Mouse (Mus musculus) liver, adult 2 months (tissue): ENCODE measurements around the gene Abtb1.

ENCODE experiments used
- CTCF ChIP-seq: fragments of 200-500 bp; IDR thresholded peaks from 2 replicates; pipeline ENCODE4 v1.5.1; 2011; ENCODE audit warnings: low read depth, low read length, control low read depth
- POLR2A ChIP-seq: fragments of 200-500 bp; IDR thresholded peaks from 2 replicates; pipeline ENCODE4 v1.6.1; 2011; ENCODE audit warnings: low read length, control low read depth; ENCODE audit not compliant: insufficient read depth; ENCODE audit errors: extremely low read depth

- no peak for TF ChIP-seq CTCF
- TF ChIP-seq POLR2A, result no peak
These were observed 49.6 kb downstream of the Abtb1 start for GRCm38 (mm10) chr6:88792147-88792691.
